Mouse (Mus musculus) small intestine, adult 2 months (tissue): ENCODE results near the gene Fignl2.

Experiments used
- CTCF ChIP-seq: fragments of 200-500 bp; IDR thresholded peaks from 2 replicates; pipeline ENCODE4 v1.5.1; 2012; ENCODE audit warnings: low read depth, mild to moderate bottlenecking, control low read depth, inconsistent platforms, low read length, moderate library complexity, mixed read lengths; ENCODE audit not compliant: insufficient replicate concordance, insufficient read length; ENCODE audit errors: extremely low read depth
- POLR2A ChIP-seq: fragments of 200-500 bp; IDR thresholded peaks from 2 replicates; pipeline ENCODE4 v1.6.1; 2012; ENCODE audit warnings: low read depth, mild to moderate bottlenecking, control low read depth, inconsistent platforms, low read length, moderate library complexity

- TF ChIP-seq POLR2A (no peak), CTCF (no peak)
These were observed 9.7 kb downstream of the Fignl2 start for GRCm38 (mm10) chr15:101068671-101069070.
